9 mouse cellular contexts compared by ENCODE assay signal in the genomic region with DNA sequence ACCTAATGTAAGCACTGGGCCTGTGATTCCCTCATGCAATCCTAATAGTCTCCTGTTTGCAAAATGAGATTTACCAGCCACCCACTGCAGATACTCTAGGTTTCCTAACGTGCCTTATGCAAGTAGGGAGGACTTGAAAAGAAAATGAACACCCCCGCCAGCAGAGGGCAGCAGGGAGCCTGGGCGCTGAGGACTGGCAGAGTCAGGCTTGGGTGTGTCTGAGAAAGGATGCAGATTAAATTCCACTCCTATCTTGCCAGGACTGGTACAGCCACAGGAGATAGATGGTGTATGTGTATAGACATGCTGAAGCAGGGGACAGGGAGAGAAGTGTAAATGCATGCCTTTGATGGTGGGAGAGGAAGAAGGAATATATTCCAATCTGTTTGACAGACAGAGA. TPM values are rescaled to one million over a fixed set of nuclear protein-coding genes. Genes with fewer than 3 reads are reported as not detected.
A peak's percentile ranks its signal among the peaks of the same experiment; 100 is the strongest.
DNase-seq lines count a peak whose midpoint lies in the region; ATAC-seq lines count a peak whose summit lies in the region.
"Had no signal": no experiment of that assay in that cellular context is flagged by ENCODE, and none has a peak within 500 bp of the region (broad histone marks: within the 10 kb centered on the region; RNA-seq: fewer than 3 reads in every experiment).

No protein-coding gene starts in this region.

- DNase-seq in kidney, adult 18-20 months, result peak; percentile 77
- DNase-seq in MEL-GATA-1-ER (ENCODE audit: extremely low read depth, low read depth), result peak; percentile 72
- DNase-seq in embryo, embryonic 10.5 days (ENCODE audit: low spot score), result peak; percentile 33
- DNase-seq in kidney, adult 9 months, result peak; percentile 74
- peak; percentile 81 to 86 for DNase-seq in lung, adult 18-20 months
- peak; percentile 65 to 81 for DNase-seq in spleen, adult 18-20 months
- no peak for DNase-seq in cerebellum, adult 11 months

- no peak overlapping the region for H3K4me3 ChIP-seq in kidney, embryonic 16.5 days (ENCODE audit: low read length)
- H3K4me3 ChIP-seq: neural tube, embryonic 12.5 days had no signal

- WGBS in kidney, embryonic 16.5 days, result 53% methylated on average over 3 of the region's 3 CpGs

- 0 out of 2 replicates have a peak, but pooled peaks cover 1% of the 10 kb centered on the region for H3K27me3 ChIP-seq in kidney, embryonic 16.5 days (ENCODE audit: insufficient read depth, low read length)
- H3K27me3 ChIP-seq: neural tube, embryonic 12.5 days had no signal

- no peak overlapping the region for H3K9ac ChIP-seq in kidney, embryonic 16.5 days (replicated peaks; ENCODE audit: low read length)
- H3K9ac ChIP-seq: neural tube, embryonic 12.5 days had no signal

- H3K4me2 ChIP-seq in kidney, embryonic 16.5 days (replicated peaks; ENCODE audit: low read depth, low read length), result no peak overlapping the region
- H3K4me2 ChIP-seq: neural tube, embryonic 12.5 days had no signal

- H3K27ac ChIP-seq in kidney, embryonic 16.5 days (ENCODE audit: low read length), result no peak overlapping the region
- H3K27ac ChIP-seq: neural tube, embryonic 12.5 days had no signal

- H3K4me1 ChIP-seq in kidney, embryonic 16.5 days (ENCODE audit: insufficient read depth, low read length), result no peaks in the 10 kb centered on the region

- no peak for ATAC-seq in kidney, embryonic 16.5 days (ENCODE audit: low FRiP score, low TSS enrichment)

- H3K9me3 ChIP-seq in kidney, embryonic 16.5 days (ENCODE audit: low read length), result no peaks in the 10 kb centered on the region
- H3K9me3 ChIP-seq: neural tube, embryonic 12.5 days had no signal

- no peaks in the 10 kb centered on the region for H3K36me3 ChIP-seq in kidney, embryonic 16.5 days (ENCODE audit: insufficient read depth, low read length)
- H3K36me3 ChIP-seq: neural tube, embryonic 12.5 days had no signal

RNA-seq across cellular contexts. Expression of a gene that starts 24.2 kb away (rescaled TPM):
- 231 and 240 TPM in 2 replicates for polyA plus RNA-seq in kidney, embryonic 16.5 days (2015; fragmentation: Nextera tagmentation; extraction: Ambion mirVana)
